Mouse (Mus musculus): ENCODE results near the gene R3hdm4. TPM values are rescaled to one million over a fixed set of nuclear protein-coding genes. Genes with fewer than 3 reads are reported as not detected.
A peak's percentile ranks its signal among the peaks of the same experiment; 100 is the strongest.

R3hdm4 gene
- polyA plus RNA-seq, 1 experiment from 2014 or later, result 186 TPM

GRCm38 (mm10) chr10:79917532-79918100 lies 3.4 kb downstream of the R3hdm4 start:
- Histone ChIP-seq H3K36me3 (peaks cover 3% of the 10 kb centered on the region; the same call in 1 of the 2 replicates), H3K9ac (no peak overlapping the region), H3K9me3 (peaks cover 3% of the 10 kb centered on the region; the same call in 1 of the 2 replicates), H3K4me3 (no peak overlapping the region), H3K4me2 (replicated peaks) (peak overlapping the region; percentile 97), H3K27ac (no peak overlapping the region), H3K27me3 (replicated peaks) (peaks cover 53% of the 10 kb centered on the region), H3K4me1 (peaks cover 53% of the 10 kb centered on the region)
- ATAC-seq (ENCODE audit: low FRiP score, low read depth), result no peak
- WGBS, result 66% methylated on average over 5 of the region's 5 CpGs

- H3K36me3 ChIP-seq, result peaks cover 8% of the 10 kb centered on the region
- peaks cover 53% of the 10 kb centered on the region for H3K4me1 ChIP-seq
- ATAC-seq (ENCODE audit: low FRiP score, low read depth), result peak; percentile 75
- peak within 1 kb of the TSS; percentile 97 for H3K4me2 ChIP-seq (replicated peaks)
- WGBS, result 3% methylated on average over 42 of the region's 42 CpGs
- peak within 1 kb of the TSS; percentile 92 for H3K9ac ChIP-seq
- peaks cover 47% of the 10 kb centered on the region for H3K27me3 ChIP-seq (replicated peaks)
- peaks cover 3% of the 10 kb centered on the region; the same call in 1 of the 2 replicates for H3K9me3 ChIP-seq
- H3K27ac ChIP-seq, result peak within 1 kb of the TSS; percentile 53; the same call in 1 of the 2 replicates
- peak within 1 kb of the TSS; percentile 83 for H3K4me3 ChIP-seq
Measured at GRCm38 (mm10) chr10:79916808-79917531, 4.0 kb downstream of the R3hdm4 start, which contains the start of gene Kiss1r. TSS of gene Kiss1r (plus strand) at chr10:79916971.

DNA sequence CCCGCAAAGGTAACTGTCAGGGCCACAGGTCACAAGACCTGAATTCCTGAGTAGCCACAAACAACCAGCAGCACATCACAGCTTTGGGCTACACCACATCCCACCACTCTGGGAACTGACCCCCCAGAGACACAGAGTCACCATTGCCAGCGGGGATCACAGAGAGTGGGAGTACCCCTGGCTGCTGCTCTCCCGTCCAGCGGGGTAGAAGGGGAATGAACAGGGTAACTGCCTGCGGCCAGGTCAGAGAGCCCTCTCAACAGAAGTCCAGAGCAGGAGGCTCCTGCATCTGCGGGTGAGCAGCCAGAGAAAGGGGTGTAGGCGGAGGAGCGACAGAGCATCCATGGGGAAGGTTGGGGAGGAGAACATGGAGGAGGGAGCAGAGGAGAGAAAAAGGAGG lies 4.9 kb downstream of the R3hdm4 start:
- ATAC-seq (ENCODE audit: low FRiP score, low read depth), result no peak
- H3K4me2 ChIP-seq (replicated peaks), result peak overlapping the region; percentile 97
- H3K9ac ChIP-seq, result peak overlapping the region; percentile 92
- peaks cover 17% of the 10 kb centered on the region for H3K36me3 ChIP-seq
- peaks cover 3% of the 10 kb centered on the region; the same call in 1 of the 2 replicates for H3K9me3 ChIP-seq
- peaks cover 38% of the 10 kb centered on the region for H3K27me3 ChIP-seq (replicated peaks)
- WGBS, result 10% methylated on average over 8 of the region's 8 CpGs
- H3K27ac ChIP-seq, result no peak overlapping the region
- peaks cover 44% of the 10 kb centered on the region for H3K4me1 ChIP-seq
- peak overlapping the region; percentile 83 for H3K4me3 ChIP-seq

GRCm38 (mm10) chr10:79914948-79915596 lies 5.9 kb downstream of the R3hdm4 start:
- 79% methylated on average over 7 of the region's 7 CpGs for WGBS
- ATAC-seq (ENCODE audit: low FRiP score, low read depth), result no peak
- Histone ChIP-seq H3K4me2 (replicated peaks) (peak overlapping the region; percentile 97), H3K27me3 (replicated peaks) (peaks cover 28% of the 10 kb centered on the region), H3K4me1 (peaks cover 36% of the 10 kb centered on the region), H3K9ac (0 out of 2 replicates have a peak overlapping the region, but pooled peaks have one; percentile 17), H3K36me3 (peaks cover 21% of the 10 kb centered on the region), H3K9me3 (peaks cover 3% of the 10 kb centered on the region; the same call in 1 of the 2 replicates), H3K27ac (no peak overlapping the region), H3K4me3 (no peak overlapping the region)

- peaks cover 3% of the 10 kb centered on the region; the same call in 1 of the 2 replicates for H3K9me3 ChIP-seq
- no peak overlapping the region for H3K27ac ChIP-seq
- WGBS, result 78% methylated on average over 11 of the region's 11 CpGs
- no peak overlapping the region; the same call in 1 of the 2 replicates for H3K4me2 ChIP-seq (replicated peaks)
- H3K4me1 ChIP-seq, result peaks cover 35% of the 10 kb centered on the region
- peaks cover 21% of the 10 kb centered on the region for H3K36me3 ChIP-seq
- no peak for ATAC-seq (ENCODE audit: low FRiP score, low read depth)
- peak overlapping the region; percentile 1; the same call in 1 of the 2 replicates for H3K4me3 ChIP-seq
- no peak overlapping the region for H3K9ac ChIP-seq
- peaks cover 21% of the 10 kb centered on the region for H3K27me3 ChIP-seq (replicated peaks)
Measured at GRCm38 (mm10) chr10:79914131-79914947, 6.7 kb downstream of the R3hdm4 start.

DNA sequence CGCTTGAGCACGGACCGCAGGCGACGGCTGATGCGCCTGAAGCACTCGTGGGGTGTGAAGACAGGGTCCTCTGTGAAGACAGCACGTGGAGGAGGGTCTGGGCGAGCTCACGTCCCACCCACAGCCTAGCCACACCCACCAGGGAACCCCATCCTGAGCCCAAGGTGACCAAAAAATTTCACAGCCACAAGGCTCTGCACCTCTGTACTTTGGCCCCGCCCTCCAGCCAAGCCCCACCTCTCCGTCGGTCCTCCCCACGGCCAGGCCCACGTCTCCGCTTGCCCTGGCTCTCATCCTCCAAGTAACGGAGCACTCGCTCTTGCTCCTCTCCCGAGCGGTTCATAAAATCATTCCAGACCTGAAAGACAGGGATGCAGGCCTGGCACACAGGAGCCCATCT lies 8.6 kb downstream of the R3hdm4 start:
- no peak for ATAC-seq (ENCODE audit: low FRiP score, low read depth)
- Histone ChIP-seq H3K9me3 (no peaks in the 10 kb centered on the region), H3K4me2 (replicated peaks) (no peak overlapping the region), H3K27me3 (replicated peaks) (peaks cover 1% of the 10 kb centered on the region), H3K27ac (no peak overlapping the region), H3K4me3 (no peak overlapping the region), H3K9ac (no peak overlapping the region), H3K4me1 (peaks cover 24% of the 10 kb centered on the region), H3K36me3 (peaks cover 21% of the 10 kb centered on the region)
- WGBS, result 67% methylated on average over 20 of the region's 20 CpGs

GRCm38 (mm10) chr10:79910556-79910955 lies 10.5 kb downstream of the R3hdm4 start, which contains the start of gene Gm26602:
TSS of gene Gm26602 (plus strand) at chr10:79910856.
- Histone ChIP-seq H3K9ac (no peak within 1 kb of the TSS), H3K27ac (no peak within 1 kb of the TSS), H3K27me3 (replicated peaks) (no peaks in the 10 kb centered on the region), H3K4me1 (peaks cover 11% of the 10 kb centered on the region), H3K9me3 (no peaks in the 10 kb centered on the region), H3K36me3 (peaks cover 35% of the 10 kb centered on the region), H3K4me3 (no peak within 1 kb of the TSS), H3K4me2 (replicated peaks) (0 out of 2 replicates have a peak within 1 kb of the TSS, but pooled peaks have one; percentile 38)
- ATAC-seq (ENCODE audit: low FRiP score, low read depth), result no peak
- WGBS, result 93% methylated on average over 4 of the region's 4 CpGs

DNA sequence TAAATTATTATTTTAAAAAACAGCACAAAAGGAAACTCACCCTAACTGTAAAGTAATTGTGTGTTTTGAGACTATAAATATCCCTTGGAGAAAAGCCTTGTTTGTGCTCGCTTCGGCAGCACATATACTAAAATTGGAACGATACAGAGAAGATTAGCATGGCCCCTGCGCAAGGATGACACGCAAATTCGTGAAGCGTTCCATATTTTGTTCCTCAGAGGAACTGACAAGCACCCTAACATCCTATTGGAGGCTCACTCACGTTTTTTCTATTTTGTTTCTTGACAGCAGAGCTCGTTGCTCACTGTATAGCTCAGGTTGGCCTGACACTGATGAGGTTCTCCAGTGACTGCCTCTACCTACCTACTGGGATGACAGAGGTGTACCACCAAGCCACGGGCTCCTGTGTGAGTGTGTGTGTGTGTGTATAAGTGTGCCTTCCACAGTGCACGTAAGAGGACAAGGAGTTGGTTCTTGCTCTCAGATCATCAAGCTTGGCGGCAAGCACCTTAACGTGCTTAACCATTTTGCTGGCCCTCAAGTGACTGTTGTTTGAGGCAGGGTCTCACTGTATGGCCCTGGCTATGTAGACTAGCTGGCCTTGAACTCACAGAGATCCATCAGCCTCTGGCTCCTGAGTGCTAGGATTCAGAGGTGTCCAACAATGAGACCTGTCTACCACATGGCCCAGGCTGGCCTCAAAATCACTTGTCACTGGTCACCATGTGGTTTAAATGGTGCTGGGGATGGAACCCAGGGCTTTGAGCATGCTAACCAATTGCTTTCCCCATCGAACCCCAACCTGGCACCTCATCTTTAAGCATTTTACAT lies 11.7 kb downstream of the R3hdm4 start:
- Histone ChIP-seq H3K4me1 (0 out of 2 replicates have a peak, but pooled peaks cover 5% of the 10 kb centered on the region), H3K27ac (peak overlapping the region; percentile 15), H3K27me3 (replicated peaks) (no peaks in the 10 kb centered on the region), H3K4me3 (no peak overlapping the region), H3K9ac (no peak overlapping the region), H3K4me2 (replicated peaks) (peak overlapping the region; percentile 38), H3K9me3 (no peaks in the 10 kb centered on the region), H3K36me3 (peaks cover 45% of the 10 kb centered on the region)
- peak; percentile 49 for ATAC-seq (ENCODE audit: low FRiP score, low read depth)
- WGBS, result 24% methylated on average over 14 of the region's 14 CpGs

DNA sequence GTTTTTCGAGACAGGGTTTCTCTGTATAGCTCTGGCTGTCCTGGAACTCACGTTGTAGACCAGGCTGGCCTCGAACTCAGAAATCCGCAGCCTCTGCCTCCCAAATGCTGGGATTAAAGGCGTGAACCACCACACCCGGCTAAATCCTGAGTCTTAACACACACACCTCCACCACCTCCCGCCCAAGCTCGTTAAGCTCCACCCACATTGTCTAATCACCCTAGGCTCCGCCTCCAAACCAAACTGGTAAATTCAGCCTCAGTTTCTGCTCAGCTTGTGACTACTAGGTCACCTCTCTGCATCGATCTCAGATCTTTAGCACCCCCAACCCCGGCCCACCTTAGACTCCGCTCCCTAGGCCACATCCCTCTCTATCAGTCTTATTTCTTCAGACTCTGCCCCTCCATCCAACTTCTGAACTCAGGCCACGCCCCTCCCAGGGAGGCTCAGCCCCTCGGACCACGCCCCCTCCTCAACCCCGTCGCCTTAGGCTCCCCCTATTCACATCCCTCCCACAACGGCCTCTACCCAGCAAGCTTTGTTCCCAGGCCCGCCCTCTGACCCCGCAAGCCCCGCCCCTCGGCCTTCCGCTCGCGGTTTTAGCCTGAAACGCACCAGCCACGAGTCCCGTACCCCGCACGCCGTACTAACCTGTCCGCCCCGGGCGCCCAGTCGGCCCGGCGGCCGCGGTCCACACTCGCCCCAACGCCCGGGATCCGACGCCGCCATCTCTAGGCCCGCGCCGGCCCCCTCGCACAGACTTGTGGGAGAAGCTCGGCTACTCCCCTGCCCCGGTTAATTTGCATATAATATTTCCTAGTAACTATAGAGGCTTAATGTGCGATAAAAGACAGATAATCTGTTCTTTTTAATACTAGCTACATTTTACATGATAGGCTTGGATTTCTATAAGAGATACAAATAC lies 12.6 kb downstream of the R3hdm4 start, which contains the start of gene Med16:
Gene Med16, minus strand, starts transcription at position 757 of the 925 bp plus-strand sequence.
- peak within 1 kb of the TSS; percentile 90 for H3K27ac ChIP-seq
- H3K4me1 ChIP-seq, result 0 out of 2 replicates have a peak, but pooled peaks cover 5% of the 10 kb centered on the region
- H3K9me3 ChIP-seq, result no peaks in the 10 kb centered on the region
- ATAC-seq (ENCODE audit: low FRiP score, low read depth), result peak; percentile 93
- no peaks in the 10 kb centered on the region for H3K27me3 ChIP-seq (replicated peaks)
- 2% methylated on average over 52 of the region's 52 CpGs for WGBS
- H3K36me3 ChIP-seq, result peaks cover 51% of the 10 kb centered on the region
- peak within 1 kb of the TSS; percentile 68 for H3K4me3 ChIP-seq
- H3K9ac ChIP-seq, result peak within 1 kb of the TSS; percentile 83
- H3K4me2 ChIP-seq (replicated peaks), result peak within 1 kb of the TSS; percentile 53

GRCm38 (mm10) chr10:79907415-79907814 lies 13.6 kb downstream of the R3hdm4 start:
- 0 out of 2 replicates have a peak, but pooled peaks cover 5% of the 10 kb centered on the region for H3K4me1 ChIP-seq
- 92% methylated on average over 10 of the region's 10 CpGs for WGBS
- no peak overlapping the region for H3K27ac ChIP-seq
- H3K9me3 ChIP-seq, result no peaks in the 10 kb centered on the region
- no peak overlapping the region for H3K4me2 ChIP-seq (replicated peaks)
- peaks cover 57% of the 10 kb centered on the region for H3K36me3 ChIP-seq
- no peaks in the 10 kb centered on the region for H3K27me3 ChIP-seq (replicated peaks)
- no peak for ATAC-seq (ENCODE audit: low FRiP score, low read depth)
- no peak overlapping the region for H3K4me3 ChIP-seq
- H3K9ac ChIP-seq, result no peak overlapping the region

Data from neural tube, embryonic 12.5 days (tissue).